Mouse (Mus musculus): ENCODE measurements around the gene Cdkl3. TPM values are rescaled to one million over a fixed set of nuclear protein-coding genes. Genes with fewer than 3 reads are reported as not detected.

Gene Cdkl3
- polyA plus RNA-seq, 1 experiment from 2014 or later = 15.9 TPM

GRCm38 (mm10) chr11:52128316-52129061 is 124.5 kb downstream of the Cdkl3 start:
- ATAC-seq (ENCODE audit: low FRiP score) = no peak
- H3K4me3 ChIP-seq (ENCODE audit: low read depth, low read length) = no peak overlapping the region
- no peak overlapping the region for H3K27ac ChIP-seq (ENCODE audit: low read depth, low read length)
- H3K9me3 ChIP-seq (ENCODE audit: control insufficient read depth, low read length) = no peaks in the 10 kb centered on the region
- no peaks in the 10 kb centered on the region for H3K27me3 ChIP-seq (ENCODE audit: control insufficient read depth, insufficient read depth, low read length)
- DNase-seq (ENCODE audit: low spot score) = no peak
- H3K36me3 ChIP-seq (ENCODE audit: control insufficient read depth, insufficient read depth, low read length) = 0 out of 2 replicates have a peak, but pooled peaks cover 7% of the 10 kb centered on the region
- WGBS = 63% methylated on average over 5 of the region's 5 CpGs
- H3K9ac ChIP-seq (ENCODE audit: low read depth, low read length) = no peak overlapping the region
- no peak overlapping the region for H3K4me2 ChIP-seq (replicated peaks; ENCODE audit: low read depth, low read length)
- H3K4me1 ChIP-seq (replicated peaks; ENCODE audit: control insufficient read depth, insufficient read depth, low read length) = no peaks in the 10 kb centered on the region

- 30% methylated on average over 3 of the region's 3 CpGs for WGBS
- Histone ChIP-seq H3K4me2 (replicated peaks; ENCODE audit: low read depth, low read length) (no peak overlapping the region), H3K9me3 (ENCODE audit: control insufficient read depth, low read length) (no peaks in the 10 kb centered on the region), H3K9ac (ENCODE audit: low read depth, low read length) (no peak overlapping the region), H3K27me3 (ENCODE audit: control insufficient read depth, insufficient read depth, low read length) (no peaks in the 10 kb centered on the region), H3K27ac (ENCODE audit: low read depth, low read length) (no peak overlapping the region), H3K4me1 (replicated peaks; ENCODE audit: control insufficient read depth, insufficient read depth, low read length) (no peaks in the 10 kb centered on the region), H3K4me3 (ENCODE audit: low read depth, low read length) (no peak overlapping the region), H3K36me3 (ENCODE audit: control insufficient read depth, insufficient read depth, low read length) (0 out of 2 replicates have a peak, but pooled peaks cover 6% of the 10 kb centered on the region)
- ATAC-seq (ENCODE audit: low FRiP score) (no peak), DNase-seq (ENCODE audit: low spot score) (no peak)
Observed at GRCm38 (mm10) chr11:52129171-52129570, 125.2 kb downstream of the Cdkl3 start.

- no peaks in the 10 kb centered on the region for H3K4me1 ChIP-seq (replicated peaks; ENCODE audit: control insufficient read depth, insufficient read depth, low read length)
- no peak overlapping the region for H3K4me2 ChIP-seq (replicated peaks; ENCODE audit: low read depth, low read length)
- no peaks in the 10 kb centered on the region for H3K27me3 ChIP-seq (ENCODE audit: control insufficient read depth, insufficient read depth, low read length)
- no peaks in the 10 kb centered on the region for H3K9me3 ChIP-seq (ENCODE audit: control insufficient read depth, low read length)
- DNase-seq (ENCODE audit: low spot score) (no peak), ATAC-seq (ENCODE audit: low FRiP score) (no peak)
- H3K27ac ChIP-seq (ENCODE audit: low read depth, low read length) = no peak overlapping the region
- H3K36me3 ChIP-seq (ENCODE audit: control insufficient read depth, insufficient read depth, low read length) = no peaks in the 10 kb centered on the region
- no peak overlapping the region for H3K4me3 ChIP-seq (ENCODE audit: low read depth, low read length)
- WGBS = 83% methylated on average over 10 of the region's 10 CpGs
- H3K9ac ChIP-seq (ENCODE audit: low read depth, low read length) = no peak overlapping the region
Observed at GRCm38 (mm10) chr11:52129621-52130450, 125.8 kb downstream of the Cdkl3 start.

- H3K4me3 ChIP-seq (ENCODE audit: low read depth, low read length) = no peak overlapping the region
- H3K27me3 ChIP-seq (ENCODE audit: control insufficient read depth, insufficient read depth, low read length) = no peaks in the 10 kb centered on the region
- 90% methylated on average over 7 of the region's 7 CpGs for WGBS
- H3K9ac ChIP-seq (ENCODE audit: low read depth, low read length) = no peak overlapping the region
- no peak overlapping the region for H3K4me2 ChIP-seq (replicated peaks; ENCODE audit: low read depth, low read length)
- no peaks in the 10 kb centered on the region for H3K36me3 ChIP-seq (ENCODE audit: control insufficient read depth, insufficient read depth, low read length)
- H3K27ac ChIP-seq (ENCODE audit: low read depth, low read length) = no peak overlapping the region
- DNase-seq (ENCODE audit: low spot score) (no peak), ATAC-seq (ENCODE audit: low FRiP score) (no peak)
- H3K9me3 ChIP-seq (ENCODE audit: control insufficient read depth, low read length) = no peaks in the 10 kb centered on the region
- no peaks in the 10 kb centered on the region for H3K4me1 ChIP-seq (replicated peaks; ENCODE audit: control insufficient read depth, insufficient read depth, low read length)
Observed at GRCm38 (mm10) chr11:52130451-52131068, 126.5 kb downstream of the Cdkl3 start.

Other genes with a start within 250 kb of the Cdkl3 start
- gene Sec24a, start 240.6 kb upstream of the Cdkl3 start, polyA plus RNA-seq (2014; fragmentation: Nextera tagmentation; extraction: Ambion mirVana) = 12.7 and 16.1 TPM in 2 replicates
- 140 and 146 TPM in 2 replicates for gene Sar1b, start 240.5 kb upstream of the Cdkl3 start, polyA plus RNA-seq (2014; fragmentation: Nextera tagmentation; extraction: Ambion mirVana)
- 0.34 and 0.40 TPM in 2 replicates for gene Jade2, start 146.6 kb upstream of the Cdkl3 start, polyA plus RNA-seq (2014; fragmentation: Nextera tagmentation; extraction: Ambion mirVana)
- gene Cdkn2aipnl, start 36.6 kb upstream of the Cdkl3 start, polyA plus RNA-seq (2014; fragmentation: Nextera tagmentation; extraction: Ambion mirVana) = 111 and 134 TPM in 2 replicates
- gene Ube2b, start 3.5 kb upstream of the Cdkl3 start, polyA plus RNA-seq (2014; fragmentation: Nextera tagmentation; extraction: Ambion mirVana) = 193 and 205 TPM in 2 replicates
- 128 and 136 TPM in 2 replicates for gene Ppp2ca, start 94.5 kb downstream of the Cdkl3 start, polyA plus RNA-seq (2014; fragmentation: Nextera tagmentation; extraction: Ambion mirVana)
- not detected in 2 replicates for gene Olfr1373, start 141.3 kb downstream of the Cdkl3 start, polyA plus RNA-seq (2014; fragmentation: Nextera tagmentation; extraction: Ambion mirVana)
- gene Olfr1371, start 209.8 kb downstream of the Cdkl3 start, polyA plus RNA-seq (2014; fragmentation: Nextera tagmentation; extraction: Ambion mirVana) = not detected in 2 replicates
- 1,030 and 1,116 TPM in 2 replicates for gene Skp1a, start 227.8 kb downstream of the Cdkl3 start, polyA plus RNA-seq (2014; fragmentation: Nextera tagmentation; extraction: Ambion mirVana)